Mouse (Mus musculus) kidney, postnatal 0 days (tissue): ENCODE measurements around the gene Lyrm4. TPM values are rescaled to one million over a fixed set of nuclear protein-coding genes. Genes with fewer than 3 reads are reported as not detected.
A peak's percentile ranks its signal among the peaks of the same experiment; 100 is the strongest.

Experiments used
- ATAC-seq: fragments of 200-750 bp; cut with Nextera tagmentation; replicated peaks from 2 replicates; pipeline ENCODE4 v1.8.0; 2017; ENCODE audit warnings: low read depth, moderate number of reproducible peaks, moderate TSS enrichment, moderate library complexity; ENCODE audit not compliant: low FRiP score
- DNase-seq: peaks from one replicate; pipeline ENCODE4 v3.0.0-alpha.2; 2016; ENCODE audit warnings: low spot score
- H3K27ac ChIP-seq: fragments of 300-500 bp; sonication (generic); 2 replicates; pipeline ENCODE4 v1.5.1; 2014; ENCODE audit warnings: mild to moderate bottlenecking
- H3K27me3 ChIP-seq: fragments of 300-500 bp; sonication (generic); 2 replicates; pipeline ENCODE4 v1.6.1; 2014; ENCODE audit warnings: low read length, mixed read lengths; ENCODE audit not compliant: insufficient read depth
- H3K36me3 ChIP-seq: fragments of 300-500 bp; sonication (generic); 2 replicates; pipeline ENCODE4 v1.6.1; 2014; ENCODE audit warnings: low read length, mixed read lengths; ENCODE audit not compliant: insufficient read depth
- H3K4me1 ChIP-seq: fragments of 300-500 bp; sonication (generic); replicated peaks from 2 replicates; pipeline ENCODE4 v1.6.1; 2014; ENCODE audit warnings: antibody characterized with exemption, low read length, mixed read lengths; ENCODE audit not compliant: insufficient read depth
- H3K4me2 ChIP-seq: fragments of 300-500 bp; sonication (generic); 2 replicates; pipeline ENCODE4 v1.6.1; 2014; ENCODE audit warnings: mild to moderate bottlenecking, low read length, moderate library complexity, mixed read lengths
- H3K4me3 ChIP-seq: fragments of 300-500 bp; sonication (generic); replicated peaks from 2 replicates; pipeline ENCODE4 v1.5.1; 2014; ENCODE audit warnings: low read depth, low read length
- H3K9ac ChIP-seq: fragments of 300-500 bp; sonication (generic); 2 replicates; pipeline ENCODE4 v1.6.1; 2014; ENCODE audit warnings: low read depth, low read length
- H3K9me3 ChIP-seq: fragments of 300-500 bp; sonication (generic); replicated peaks from 2 replicates; pipeline ENCODE4 v1.6.1; 2016; ENCODE audit warnings: low read length, inconsistent platforms, mixed read lengths
- CTCF ChIP-seq: IDR thresholded peaks from 2 replicates; pipeline ENCODE4 v1.5.1; 2016; ENCODE audit warnings: antibody characterized with exemption, low read depth, mild to moderate bottlenecking, moderate library complexity
- WGBS: fragments of 180-500 bp; shearing (Covaris S2); extraction: QIAGEN DNeasy Blood & Tissue Kit; methylation state at CpG from one replicate; pipeline ENCODE4 v1.1.7; 2014; 5-methylcytosine and 5-hydroxymethylcytosine counted together
- polyA plus RNA-seq: library from polyadenylated mRNA; unstranded; fragments of >200 nt; fragmentation: Nextera tagmentation; extraction: Ambion mirVana; gene quantifications from 2 replicates; pipeline ENCODE4 v1.2.1, GENCODE M21; 2015

Gene Lyrm4
- 34.6 and 36.0 TPM in 2 replicates for polyA plus RNA-seq

- DNase-seq (peak; percentile 98), ATAC-seq (peak; percentile 98)
- no peaks in the 10 kb centered on the region for H3K27me3 ChIP-seq
- under 1% methylated on average over 68 of the region's 75 CpGs for WGBS
- TF ChIP-seq CTCF, result peak; percentile 27
- peak within 1 kb of the TSS; percentile 82 for H3K4me2 ChIP-seq
- no peaks in the 10 kb centered on the region for H3K9me3 ChIP-seq
- H3K36me3 ChIP-seq, result no peaks in the 10 kb centered on the region
- peak within 1 kb of the TSS; percentile 80 for H3K9ac ChIP-seq
- peak within 1 kb of the TSS; percentile 96 for H3K27ac ChIP-seq
- no peaks in the 10 kb centered on the region; the same call in 1 of the 2 replicates for H3K4me1 ChIP-seq
- peak within 1 kb of the TSS; percentile 82 for H3K4me3 ChIP-seq
Observed at GRCm38 (mm10) chr13:36117143-36118014, at the start of gene Lyrm4, which contains the start of gene Fars2. Gene Lyrm4, minus strand, starts transcription at chr13:36117526. Gene Fars2, plus strand, starts transcription at chr13:36117412.

GRCm38 (mm10) chr13:36163898-36164297, 46.6 kb upstream of the Lyrm4 start:
- no peak for DNase-seq
- H3K4me1 ChIP-seq, result no peaks in the 10 kb centered on the region
- no peaks in the 10 kb centered on the region for H3K36me3 ChIP-seq
- TF ChIP-seq CTCF, result no peak
- H3K27me3 ChIP-seq, result no peaks in the 10 kb centered on the region
- H3K9ac ChIP-seq, result no peak overlapping the region
- no peak for ATAC-seq
- no peak overlapping the region for H3K4me2 ChIP-seq
- H3K4me3 ChIP-seq, result no peak overlapping the region
- H3K27ac ChIP-seq, result no peak overlapping the region
- no peaks in the 10 kb centered on the region for H3K9me3 ChIP-seq
- 64% methylated on average over 1 of the region's 1 CpGs for WGBS

GRCm38 (mm10) chr13:36163411-36163810, 46.1 kb upstream of the Lyrm4 start:
- ATAC-seq (no peak), DNase-seq (no peak)
- no peak for TF ChIP-seq CTCF
- Histone ChIP-seq H3K4me1 (no peaks in the 10 kb centered on the region), H3K4me3 (no peak overlapping the region), H3K9ac (no peak overlapping the region), H3K9me3 (no peaks in the 10 kb centered on the region), H3K4me2 (no peak overlapping the region), H3K27me3 (no peaks in the 10 kb centered on the region), H3K36me3 (no peaks in the 10 kb centered on the region), H3K27ac (no peak overlapping the region)
- WGBS, result 87% methylated on average over 5 of the region's 5 CpGs

- H3K9ac ChIP-seq, result no peak overlapping the region
- 84% methylated on average over 7 of the region's 7 CpGs for WGBS
Observed at GRCm38 (mm10) chr13:36156340-36156931, 39.1 kb upstream of the Lyrm4 start.

GRCm38 (mm10) chr13:36152728-36153498, 35.6 kb upstream of the Lyrm4 start:
- TF ChIP-seq CTCF, result no peak
- Histone ChIP-seq H3K27me3 (no peaks in the 10 kb centered on the region), H3K4me2 (no peak overlapping the region), H3K4me1 (no peaks in the 10 kb centered on the region), H3K4me3 (no peak overlapping the region), H3K9ac (no peak overlapping the region), H3K9me3 (no peaks in the 10 kb centered on the region), H3K36me3 (no peaks in the 10 kb centered on the region), H3K27ac (no peak overlapping the region)
- ATAC-seq, result no peak
- no peak for DNase-seq
- WGBS, result 72% methylated on average over 5 of the region's 5 CpGs

More at GRCm38 (mm10) chr13:36156340-36156931, 39.1 kb upstream of the Lyrm4 start:
- no peaks in the 10 kb centered on the region for H3K27me3 ChIP-seq
- no peak overlapping the region for H3K27ac ChIP-seq
- H3K36me3 ChIP-seq, result no peaks in the 10 kb centered on the region
- no peaks in the 10 kb centered on the region for H3K4me1 ChIP-seq
- no peaks in the 10 kb centered on the region for H3K9me3 ChIP-seq
- no peak for TF ChIP-seq CTCF
- DNase-seq (no peak), ATAC-seq (no peak)
- H3K4me3 ChIP-seq, result no peak overlapping the region
- H3K4me2 ChIP-seq, result no peak overlapping the region

GRCm38 (mm10) chr13:36150272-36150671, 32.9 kb upstream of the Lyrm4 start:
- H3K9ac ChIP-seq, result no peak overlapping the region
- no peak overlapping the region for H3K4me2 ChIP-seq
- DNase-seq (no peak), ATAC-seq (no peak)
- no peaks in the 10 kb centered on the region for H3K9me3 ChIP-seq
- no peak overlapping the region for H3K27ac ChIP-seq
- H3K4me3 ChIP-seq, result no peak overlapping the region
- no peaks in the 10 kb centered on the region for H3K27me3 ChIP-seq
- no peaks in the 10 kb centered on the region for H3K36me3 ChIP-seq
- TF ChIP-seq CTCF, result no peak
- WGBS, result 80% methylated on average over 5 of the region's 5 CpGs
- no peaks in the 10 kb centered on the region for H3K4me1 ChIP-seq
